Mouse (Mus musculus): Measurements from ENCODE around the gene Clec2g. TPM values are rescaled to one million over a fixed set of nuclear protein-coding genes. Genes with fewer than 3 reads are reported as not detected.

Clec2g gene
- polyA plus RNA-seq, 1 experiment from 2014 or later, result not detected

GRCm38 (mm10) chr6:129027451-129028248 is 93.5 kb downstream of the Clec2g start:
- Histone ChIP-seq H3K27ac (ENCODE audit: low read depth, low read length) (no peak overlapping the region), H3K36me3 (ENCODE audit: control insufficient read depth, insufficient read depth, low read length) (no peaks in the 10 kb centered on the region), H3K4me1 (ENCODE audit: control insufficient read depth, insufficient read depth, low read length) (no peaks in the 10 kb centered on the region), H3K9me3 (ENCODE audit: control insufficient read depth, low read length) (no peaks in the 10 kb centered on the region), H3K4me2 (no peak overlapping the region), H3K9ac (ENCODE audit: low read length) (no peak overlapping the region), H3K27me3 (ENCODE audit: control insufficient read depth, insufficient read depth, low read length) (no peaks in the 10 kb centered on the region), H3K4me3 (ENCODE audit: low read depth, low read length) (no peak overlapping the region)
- DNase-seq (ENCODE audit: low spot score, missing footprints) (no peak), ATAC-seq (ENCODE audit: low FRiP score) (no peak)
- WGBS, result 90% methylated on average over 8 of the region's 8 CpGs

GRCm38 (mm10) chr6:129030175-129030824 is 96.1 kb downstream of the Clec2g start:
- Histone ChIP-seq H3K4me1 (ENCODE audit: control insufficient read depth, insufficient read depth, low read length) (no peaks in the 10 kb centered on the region), H3K9ac (ENCODE audit: low read length) (no peak overlapping the region), H3K4me3 (ENCODE audit: low read depth, low read length) (no peak overlapping the region), H3K36me3 (ENCODE audit: control insufficient read depth, insufficient read depth, low read length) (no peaks in the 10 kb centered on the region), H3K4me2 (no peak overlapping the region), H3K27me3 (ENCODE audit: control insufficient read depth, insufficient read depth, low read length) (no peaks in the 10 kb centered on the region), H3K27ac (ENCODE audit: low read depth, low read length) (no peak overlapping the region), H3K9me3 (ENCODE audit: control insufficient read depth, low read length) (no peaks in the 10 kb centered on the region)
- 64% methylated on average over 6 of the region's 6 CpGs for WGBS
- peak; percentile 56 for DNase-seq (ENCODE audit: low spot score, missing footprints)
- ATAC-seq (ENCODE audit: low FRiP score), result no peak

GRCm38 (mm10) chr6:129030964-129031363 is 96.8 kb downstream of the Clec2g start:
- WGBS, result 93% methylated on average over 2 of the region's 2 CpGs
- no peaks in the 10 kb centered on the region for H3K4me1 ChIP-seq (ENCODE audit: control insufficient read depth, insufficient read depth, low read length)
- no peak overlapping the region for H3K9ac ChIP-seq (ENCODE audit: low read length)
- H3K36me3 ChIP-seq (ENCODE audit: control insufficient read depth, insufficient read depth, low read length), result no peaks in the 10 kb centered on the region
- ATAC-seq (ENCODE audit: low FRiP score), result no peak
- no peaks in the 10 kb centered on the region for H3K9me3 ChIP-seq (ENCODE audit: control insufficient read depth, low read length)
- H3K27me3 ChIP-seq (ENCODE audit: control insufficient read depth, insufficient read depth, low read length), result no peaks in the 10 kb centered on the region
- H3K27ac ChIP-seq (ENCODE audit: low read depth, low read length), result no peak overlapping the region
- DNase-seq (ENCODE audit: low spot score, missing footprints), result no peak
- no peak overlapping the region for H3K4me2 ChIP-seq
- H3K4me3 ChIP-seq (ENCODE audit: low read depth, low read length), result no peak overlapping the region

DNA sequence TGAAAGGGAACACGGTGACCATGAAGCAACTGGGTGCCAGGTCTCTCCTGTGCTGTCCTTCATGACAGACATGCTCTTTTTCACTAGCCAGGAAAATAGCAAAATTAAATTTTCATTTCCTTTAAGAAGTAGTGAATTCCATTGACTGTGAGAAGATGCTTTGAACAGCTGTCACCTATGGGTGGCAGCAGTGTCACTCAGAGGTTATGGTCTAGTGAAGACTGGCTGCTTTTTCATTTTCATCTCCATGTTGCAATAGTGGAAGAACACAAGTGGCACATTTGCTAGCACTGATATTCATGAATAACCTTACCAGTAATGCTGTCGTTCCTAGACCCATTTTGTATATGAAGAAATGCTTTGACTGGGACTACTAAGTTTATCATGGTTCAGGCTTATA is 99.2 kb downstream of the Clec2g start:
- Histone ChIP-seq H3K36me3 (ENCODE audit: control insufficient read depth, insufficient read depth, low read length) (no peaks in the 10 kb centered on the region), H3K9me3 (ENCODE audit: control insufficient read depth, low read length) (no peaks in the 10 kb centered on the region), H3K27ac (ENCODE audit: low read depth, low read length) (no peak overlapping the region), H3K9ac (ENCODE audit: low read length) (no peak overlapping the region), H3K4me3 (ENCODE audit: low read depth, low read length) (no peak overlapping the region), H3K27me3 (ENCODE audit: control insufficient read depth, insufficient read depth, low read length) (no peaks in the 10 kb centered on the region), H3K4me1 (ENCODE audit: control insufficient read depth, insufficient read depth, low read length) (no peaks in the 10 kb centered on the region), H3K4me2 (no peak overlapping the region)
- 80% methylated on average over 2 of the region's 2 CpGs for WGBS
- ATAC-seq (ENCODE audit: low FRiP score) (peak; percentile 30; the same call in 1 of the 2 replicates), DNase-seq (ENCODE audit: low spot score, missing footprints) (no peak)

Small RNA genes within 50 kb of the gene (microRNA-seq; reads per million reads assigned to microRNA genes)
- not detected for gene Gm27336
- not detected for gene Mir7649

Other genes with a start within 250 kb of the Clec2g start
- not detected in 2 replicates for gene Klrb1, start 211.3 kb upstream of the Clec2g start, polyA plus RNA-seq (2014; fragmentation: Nextera tagmentation; extraction: Ambion mirVana)
- 0.08 TPM in 1 of 2 replicates, not detected in the other for gene Klrb1c, start 145.2 kb upstream of the Clec2g start, polyA plus RNA-seq (2014; fragmentation: Nextera tagmentation; extraction: Ambion mirVana)
- not detected in 2 replicates for gene Gm44511, start 108.1 kb upstream of the Clec2g start, polyA plus RNA-seq (2014; fragmentation: Nextera tagmentation; extraction: Ambion mirVana)
- gene Klrb1b, start 108.0 kb upstream of the Clec2g start, polyA plus RNA-seq (2014; fragmentation: Nextera tagmentation; extraction: Ambion mirVana), result not detected in 2 replicates
- not detected in 2 replicates for gene Clec2i, start 46.8 kb upstream of the Clec2g start, polyA plus RNA-seq (2014; fragmentation: Nextera tagmentation; extraction: Ambion mirVana)
- gene BC035044, start 43.3 kb upstream of the Clec2g start, polyA plus RNA-seq (2014; fragmentation: Nextera tagmentation; extraction: Ambion mirVana), result 0.67 and 0.90 TPM in 2 replicates
- 0.23 and 0.28 TPM in 2 replicates for gene Klrb1f, start 111.5 kb downstream of the Clec2g start, polyA plus RNA-seq (2014; fragmentation: Nextera tagmentation; extraction: Ambion mirVana)
- not detected in 2 replicates for gene Clec2e, start 166.5 kb downstream of the Clec2g start, polyA plus RNA-seq (2014; fragmentation: Nextera tagmentation; extraction: Ambion mirVana)
- not detected in 2 replicates for gene Clec2d, start 246.2 kb downstream of the Clec2g start, polyA plus RNA-seq (2014; fragmentation: Nextera tagmentation; extraction: Ambion mirVana)

All from midbrain, embryonic 11.5 days (tissue).